In genomic region chr11:85184082-85184481, GRCm38 (mm10) we compare ENCODE assay signal across 8 mouse cellular contexts. TPM values are rescaled to one million over a fixed set of nuclear protein-coding genes. Genes with fewer than 3 reads are reported as not detected.
DNase-seq lines count a peak whose midpoint lies in the region.

No protein-coding gene starts in this region.

- DNase-seq in gastrocnemius, adult 18-20 months (ENCODE audit: low spot score): peak; percentile 48
- DNase-seq in gastrocnemius, postnatal 25 days: no peak
- peak; percentile 50 for DNase-seq in urinary bladder, postnatal 14 days (ENCODE audit: low spot score)
- no peak for DNase-seq in urinary bladder, adult 2 months (ENCODE audit: low spot score)
- DNase-seq in embryo, embryonic 10 days (ENCODE audit: low spot score): peak; percentile 81
- DNase-seq in kidney, postnatal 4 days: peak; percentile 55 to 57
- peak; percentile 65 for DNase-seq in retina, embryonic 14.5 days (ENCODE audit: low spot score)
- DNase-seq in right cerebral cortex, postnatal 25 days: no peak

RNA-seq across cellular contexts. Expression of gene 1700125H20Rik, which starts 13.9 kb away (rescaled TPM):
- not detected for total RNA-seq in gastrocnemius, adult 18-20 months (2021)
- total RNA-seq in gastrocnemius, postnatal 25 days (2021): not detected
- not detected in 2 replicates for polyA plus RNA-seq in urinary bladder, adult 2 months (2012; rRNA removed)

RNA-seq across cellular contexts. Expression of gene Usp32, which starts 44.1 kb away (rescaled TPM):
- 10 to 100 TPM; 11.2 to 12.7 TPM for total RNA-seq in gastrocnemius, adult 18-20 months (2021)
- 1 to 10 TPM; 9.2 to 9.4 TPM for total RNA-seq in gastrocnemius, postnatal 25 days (2021)
- polyA plus RNA-seq in urinary bladder, adult 2 months (2012; rRNA removed): 17.7 and 19.8 TPM in 2 replicates

RNA-seq across cellular contexts. Expression of gene Appbp2, which starts 50.8 kb away (rescaled TPM):
- 10 to 100 TPM in 1 of 2 experiments, 1 to 10 TPM in 1; 7.1 to 10.1 TPM for total RNA-seq in gastrocnemius, adult 18-20 months (2021)
- total RNA-seq in gastrocnemius, postnatal 25 days (2021): 1 to 10 TPM; 7.4 to 8.9 TPM
- 20.7 and 22.4 TPM in 2 replicates for polyA plus RNA-seq in urinary bladder, adult 2 months (2012; rRNA removed)

Comparison
In these comparisons a context has a peak if more than half of its experiments do, and no peak if none do; other contexts are left out.
1. DNase-seq: peak in gastrocnemius, adult 18-20 months (single experiment), urinary bladder, postnatal 14 days (single experiment), embryo, embryonic 10 days (single experiment), kidney, postnatal 4 days (2 of 2) and retina, embryonic 14.5 days (single experiment); none in gastrocnemius, postnatal 25 days (single experiment), urinary bladder, adult 2 months (single experiment) and right cerebral cortex, postnatal 25 days (single experiment).